In the genomic region with DNA sequence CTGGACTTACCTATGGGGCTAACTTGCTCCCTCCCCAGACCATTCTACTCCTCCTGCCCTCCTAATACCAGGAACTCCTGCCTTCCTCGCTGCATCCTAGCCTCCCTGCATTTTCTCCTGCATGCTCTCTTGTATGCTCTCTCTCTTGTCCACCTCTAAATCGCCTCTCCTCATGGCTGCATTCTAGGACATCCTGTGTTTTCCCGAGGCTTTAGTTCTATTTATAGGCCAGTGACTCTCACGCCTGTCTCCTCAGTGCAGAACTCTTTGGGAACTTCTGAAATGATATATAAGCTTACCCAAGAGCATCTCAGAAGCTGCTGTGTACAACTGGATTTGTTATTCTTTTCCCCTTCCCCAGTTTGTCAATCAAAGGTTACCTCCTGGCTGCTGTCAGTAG, we compare ENCODE assay signal across 25 mouse cellular contexts.
DNase-seq lines count a peak whose midpoint lies in the region; ATAC-seq lines count a peak whose summit lies in the region.
"Had no signal": no experiment of that assay in that cellular context is flagged by ENCODE, and none has a peak within 500 bp of the region (broad histone marks: within the 10 kb centered on the region; RNA-seq: fewer than 3 reads in every experiment).

No protein-coding gene starts in this region.

- no peak overlapping the region for H3K4me2 ChIP-seq in neural tube, embryonic 11.5 days (ENCODE audit: low read depth)
- H3K4me2 ChIP-seq: hindbrain, embryonic 13.5 days; liver, embryonic 15.5 days; lung, embryonic 15.5 days; midbrain, embryonic 13.5 days; neural tube, embryonic 13.5 days had no signal

- 70% methylated on average over 4 of the region's 4 CpGs for WGBS in neural tube, embryonic 11.5 days

- no peaks in the 10 kb centered on the region for H3K27me3 ChIP-seq in neural tube, embryonic 11.5 days (ENCODE audit: control insufficient read depth, insufficient read depth, low read length)
- H3K27me3 ChIP-seq: hindbrain, embryonic 13.5 days; liver, embryonic 15.5 days; lung, embryonic 15.5 days; midbrain, embryonic 13.5 days; neural tube, embryonic 13.5 days had no signal

- ATAC-seq in frontal cortex, adult (ENCODE audit: low TSS enrichment) = peak; percentile 74
- ATAC-seq in neural tube, embryonic 11.5 days (ENCODE audit: insufficient read depth, low FRiP score, low TSS enrichment) = no peak
- ATAC-seq: forebrain, embryonic 14.5 days; midbrain, embryonic 13.5 days had no signal

- H3K9ac ChIP-seq in neural tube, embryonic 11.5 days (ENCODE audit: low read length) = no peak overlapping the region
- H3K9ac ChIP-seq: hindbrain, embryonic 13.5 days; liver, embryonic 15.5 days; lung, embryonic 15.5 days; midbrain, embryonic 13.5 days; neural tube, embryonic 13.5 days had no signal

- no peak for DNase-seq in frontal cortex, postnatal 25 days (ENCODE audit: low spot score in 2 of 2)
- DNase-seq in heart, adult 8-10 months (ENCODE audit: low spot score) = peak; percentile 14
- DNase-seq in heart, postnatal 4 days = no peak
- DNase-seq in neural tube, embryonic 11.5 days (ENCODE audit: low spot score) = peak; percentile 8
- DNase-seq in neural tube, embryonic 10.5 days (ENCODE audit: extremely low spot score, low spot score) = no peak
- no peak for DNase-seq in lung, postnatal 14 days
- no peak for DNase-seq in ovary, postnatal 10 days (ENCODE audit: low spot score)
- DNase-seq: adrenal gland, postnatal 10 days; cerebellum, adult 8-10 months; cerebellum, postnatal 36 days; embryo, embryonic 11 days; kidney, adult 18-20 months; kidney, postnatal 14 days; liver; right cerebral cortex, adult 18-20 months; right cerebral cortex, postnatal 4 days; thymus, postnatal 14 days had no signal

- H3K4me1 ChIP-seq in neural tube, embryonic 11.5 days (ENCODE audit: control insufficient read depth, insufficient read depth, low read length) = no peaks in the 10 kb centered on the region; the same call in 1 of the 2 replicates
- H3K4me1 ChIP-seq: liver, embryonic 15.5 days had no signal

- no peak overlapping the region for H3K4me3 ChIP-seq in neural tube, embryonic 11.5 days (ENCODE audit: low read depth, low read length)
- H3K4me3 ChIP-seq: hindbrain, embryonic 13.5 days; limb, embryonic 10.5 days; liver, embryonic 15.5 days; lung, embryonic 15.5 days; midbrain, embryonic 13.5 days; neural tube, embryonic 13.5 days had no signal

- no peak overlapping the region for H3K27ac ChIP-seq in neural tube, embryonic 11.5 days (ENCODE audit: low read depth, low read length)
- H3K27ac ChIP-seq: hindbrain, embryonic 13.5 days; limb, embryonic 10.5 days; liver, embryonic 15.5 days; lung, embryonic 15.5 days; midbrain, embryonic 13.5 days; neural tube, embryonic 13.5 days had no signal

- no peaks in the 10 kb centered on the region for H3K36me3 ChIP-seq in neural tube, embryonic 11.5 days (ENCODE audit: control insufficient read depth, insufficient read depth, low read length)
- H3K36me3 ChIP-seq: hindbrain, embryonic 13.5 days; limb, embryonic 10.5 days; liver, embryonic 15.5 days; lung, embryonic 15.5 days; midbrain, embryonic 13.5 days; neural tube, embryonic 13.5 days had no signal

- H3K9me3 ChIP-seq in neural tube, embryonic 11.5 days (ENCODE audit: control insufficient read depth, low read length) = no peaks in the 10 kb centered on the region
- H3K9me3 ChIP-seq: hindbrain, embryonic 13.5 days; limb, embryonic 10.5 days; liver, embryonic 15.5 days; lung, embryonic 15.5 days; midbrain, embryonic 13.5 days; neural tube, embryonic 13.5 days had no signal

Comparison
In these comparisons a context has a peak if more than half of its experiments do, and no peak if none do; other contexts are left out.
1. DNase-seq: peak in heart, adult 8-10 months (single experiment) and neural tube, embryonic 11.5 days (single experiment); none in frontal cortex, postnatal 25 days (0 of 2), heart, postnatal 4 days (single experiment), neural tube, embryonic 10.5 days (single experiment), lung, postnatal 14 days (single experiment) and ovary, postnatal 10 days (single experiment).